Mouse (Mus musculus) midbrain, embryonic 13.5 days (tissue): ENCODE data around the gene Fcgr1. TPM values are rescaled to one million over a fixed set of nuclear protein-coding genes. Genes with fewer than 3 reads are reported as not detected.
A peak's percentile ranks its signal among the peaks of the same experiment; 100 is the strongest.
"Not testable (repeated sequence)": the region's sequence is repeated elsewhere in the genome, so short reads cannot be mapped to it uniquely, and the experiment has no call there.

Source experiments
- ATAC-seq: fragments of 200-750 bp; cut with Nextera tagmentation; 2 replicates; pipeline ENCODE4 v1.8.0; 2017; ENCODE audit warnings: mild to moderate bottlenecking, moderate TSS enrichment, moderate library complexity
- H3K27ac ChIP-seq: fragments of 300-500 bp; sonication (generic); 2 replicates; pipeline ENCODE4 v1.5.1; 2015; ENCODE audit warnings: inconsistent platforms, mild to moderate bottlenecking, moderate library complexity
- H3K27me3 ChIP-seq: fragments of 300-500 bp; sonication (generic); 2 replicates; pipeline ENCODE4 v1.6.1; 2015; ENCODE audit warnings: mild to moderate bottlenecking, inconsistent platforms
- H3K36me3 ChIP-seq: fragments of 300-500 bp; sonication (generic); 2 replicates; pipeline ENCODE4 v1.6.1; 2015; ENCODE audit warnings: mild to moderate bottlenecking, inconsistent platforms
- H3K4me1 ChIP-seq: fragments of 300-500 bp; sonication (generic); replicated peaks from 2 replicates; pipeline ENCODE4 v1.6.1; 2015; ENCODE audit warnings: inconsistent platforms
- H3K4me2 ChIP-seq: fragments of 300-500 bp; sonication (generic); replicated peaks from 2 replicates; pipeline ENCODE4 v1.6.1; 2015; ENCODE audit warnings: moderate library complexity, mild to moderate bottlenecking, inconsistent platforms
- H3K4me3 ChIP-seq: fragments of 300-500 bp; sonication (generic); replicated peaks from 2 replicates; pipeline ENCODE4 v1.5.1; 2015; ENCODE audit warnings: mild to moderate bottlenecking, inconsistent platforms
- H3K9ac ChIP-seq: fragments of 300-500 bp; sonication (generic); replicated peaks from 2 replicates; pipeline ENCODE4 v1.6.1; 2015; ENCODE audit warnings: mild to moderate bottlenecking, inconsistent platforms
- H3K9me3 ChIP-seq: fragments of 300-500 bp; sonication (generic); 2 replicates; pipeline ENCODE4 v1.6.1; 2016; ENCODE audit warnings: mild to moderate bottlenecking, inconsistent platforms
- WGBS: fragments of 180-500 bp; shearing (Covaris S2); methylation state at CpG from one replicate; pipeline ENCODE4 v1.1.7; 2015; 5-methylcytosine and 5-hydroxymethylcytosine counted together
- polyA plus RNA-seq: library from polyadenylated mRNA; unstranded; fragments of >200 nt; fragmentation: Nextera tagmentation; extraction: Ambion mirVana; gene quantifications from 2 replicates; pipeline ENCODE4 v1.2.1, GENCODE M21; 2015

The Fcgr1 gene
- polyA plus RNA-seq, 1 experiment from 2014 or later: 1.9 TPM

DNA sequence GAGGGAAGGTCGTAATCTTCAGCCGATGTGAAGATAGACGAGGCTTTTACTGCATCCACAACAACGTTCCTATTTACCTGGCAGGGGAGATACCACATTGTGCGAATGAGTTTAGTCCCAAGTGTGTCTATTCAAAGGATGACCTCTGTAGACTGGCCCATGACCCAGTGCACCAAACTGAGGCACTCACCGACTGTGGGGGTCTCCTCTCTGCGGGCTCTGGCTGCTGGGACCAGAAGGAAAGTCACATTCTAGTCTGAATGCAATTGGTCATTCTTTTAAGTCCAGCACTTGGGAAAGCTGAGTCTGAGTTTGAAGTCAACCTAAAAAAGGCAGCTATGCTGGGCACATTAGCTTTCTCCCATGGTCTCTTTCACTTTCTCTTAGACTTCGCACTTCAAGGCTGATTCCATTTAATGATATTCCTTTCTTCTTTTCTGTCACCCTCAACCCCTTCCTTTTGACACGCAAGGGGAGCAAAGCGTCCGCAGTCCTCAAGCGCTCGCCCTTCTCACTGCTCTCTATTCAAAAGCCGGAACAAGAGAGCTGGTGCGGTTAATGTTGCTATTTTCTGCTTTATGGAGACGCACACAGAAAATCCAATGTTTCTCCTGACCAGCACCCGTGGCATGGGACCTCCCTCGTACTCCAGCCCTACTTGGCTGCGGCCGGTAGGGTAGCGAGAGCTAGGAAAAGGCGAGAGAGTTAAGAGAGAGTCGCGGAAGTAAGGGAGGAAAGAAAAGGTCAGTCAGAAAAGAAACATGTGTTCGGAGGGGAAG is 39.8 kb upstream of the Fcgr1 start:
- H3K27ac ChIP-seq: no peak overlapping the region
- 2% methylated on average over 25 of the region's 25 CpGs for WGBS
- peak overlapping the region; percentile 11; the same call in 1 of the 2 replicates for H3K4me2 ChIP-seq
- H3K4me1 ChIP-seq: peaks cover 6% of the 10 kb centered on the region; the same call in 1 of the 2 replicates
- no peak for ATAC-seq
- no peaks in the 10 kb centered on the region for H3K9me3 ChIP-seq
- peaks cover 98% of the 10 kb centered on the region for H3K27me3 ChIP-seq
- no peaks in the 10 kb centered on the region for H3K36me3 ChIP-seq
- no peak overlapping the region for H3K4me3 ChIP-seq
- H3K9ac ChIP-seq: no peak overlapping the region

DNA sequence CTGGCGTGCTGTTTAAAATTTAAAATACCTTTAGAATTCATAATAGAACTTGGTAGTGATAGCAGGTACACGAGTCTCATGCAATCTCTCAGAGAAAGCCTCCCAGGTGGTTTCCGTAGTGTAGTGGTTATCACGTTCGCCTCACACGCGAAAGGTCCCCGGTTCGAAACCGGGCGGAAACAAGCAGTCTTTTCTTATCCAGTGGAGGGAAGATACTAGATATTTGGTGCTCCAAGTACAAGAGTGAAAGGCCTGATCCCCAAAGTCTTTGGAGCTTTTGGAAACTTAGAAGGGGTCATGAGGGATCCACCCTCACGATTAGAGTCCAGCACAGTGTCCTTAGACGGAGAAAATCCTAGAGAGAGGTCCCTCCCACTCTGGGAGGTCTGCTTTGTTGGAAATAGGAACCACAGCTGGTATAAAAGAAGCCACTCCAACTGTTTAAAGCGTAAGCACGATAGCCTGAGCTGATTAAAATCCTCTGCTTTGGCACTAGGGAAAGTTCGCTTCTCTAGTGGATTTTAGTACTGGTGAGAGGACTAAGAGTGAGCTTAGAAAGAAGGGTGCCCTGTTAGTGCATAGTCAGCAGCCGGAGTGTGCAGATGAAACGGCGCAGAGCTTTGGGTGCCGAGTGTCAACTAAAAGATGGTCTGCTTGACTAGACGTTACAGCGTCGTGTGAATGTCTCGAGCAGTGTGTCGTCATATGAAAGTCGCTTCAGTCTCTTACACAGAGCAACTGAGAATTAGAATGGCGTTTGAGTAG is 39.0 kb upstream of the Fcgr1 start:
- H3K27ac ChIP-seq: no peak overlapping the region
- no peaks in the 10 kb centered on the region for H3K9me3 ChIP-seq
- H3K4me3 ChIP-seq: no peak overlapping the region
- H3K4me1 ChIP-seq: peaks cover 6% of the 10 kb centered on the region; the same call in 1 of the 2 replicates
- H3K36me3 ChIP-seq: no peaks in the 10 kb centered on the region
- H3K9ac ChIP-seq: no peak overlapping the region
- peaks cover 93% of the 10 kb centered on the region for H3K27me3 ChIP-seq
- ATAC-seq: no peak
- no peak overlapping the region for H3K4me2 ChIP-seq
- WGBS: 3% methylated on average over 27 of the region's 27 CpGs

DNA sequence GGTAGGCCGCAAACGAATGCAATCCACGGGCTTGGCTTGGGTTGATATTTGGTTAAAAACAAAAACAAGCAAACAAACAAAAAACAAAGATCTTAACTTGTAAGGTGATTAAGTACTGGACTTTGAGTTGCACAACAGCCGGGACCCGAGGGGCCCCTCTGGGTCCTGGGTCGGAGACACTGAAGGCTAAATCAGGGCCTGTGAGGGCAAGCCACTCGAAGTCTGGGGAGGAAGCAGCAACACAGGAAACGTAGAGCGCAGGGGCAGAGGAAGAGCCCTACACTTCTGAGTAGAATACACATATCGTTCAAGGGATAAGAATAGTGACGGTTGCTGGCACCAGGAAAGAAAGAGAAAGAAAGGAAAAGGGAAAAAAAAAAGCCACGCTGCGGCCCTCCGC is 38.2 kb upstream of the Fcgr1 start:
- 18% methylated on average over 14 of the region's 14 CpGs for WGBS
- no peak overlapping the region for H3K9ac ChIP-seq
- H3K27ac ChIP-seq: no peak overlapping the region
- ATAC-seq: no peak
- H3K27me3 ChIP-seq: peaks cover 92% of the 10 kb centered on the region
- H3K4me1 ChIP-seq: peaks cover 8% of the 10 kb centered on the region; the same call in 1 of the 2 replicates
- no peaks in the 10 kb centered on the region for H3K9me3 ChIP-seq
- no peak overlapping the region for H3K4me2 ChIP-seq
- no peaks in the 10 kb centered on the region for H3K36me3 ChIP-seq
- no peak overlapping the region for H3K4me3 ChIP-seq

DNA sequence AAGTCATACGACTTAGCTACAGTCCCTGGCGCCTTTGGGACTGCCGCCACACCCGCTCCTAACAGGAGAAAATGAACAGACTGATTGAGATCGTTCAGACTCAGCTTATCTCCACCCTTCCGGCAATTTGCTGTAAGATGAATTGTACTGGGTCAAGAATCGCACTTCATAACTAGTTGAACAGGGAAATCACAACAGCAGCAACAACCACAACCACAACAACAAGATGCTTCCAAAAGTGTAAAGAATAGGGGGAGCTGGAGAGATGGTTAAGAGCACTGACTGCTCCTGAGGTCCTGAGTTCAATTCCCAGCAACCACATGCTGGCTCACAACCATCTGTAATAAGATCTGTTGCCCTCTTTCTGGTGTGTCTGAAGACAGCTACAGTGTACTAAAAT is 37.7 kb upstream of the Fcgr1 start:
- H3K4me2 ChIP-seq: no peak overlapping the region
- 77% methylated on average over 7 of the region's 7 CpGs for WGBS
- H3K9ac ChIP-seq: no peak overlapping the region
- H3K4me3 ChIP-seq: no peak overlapping the region
- peaks cover 91% of the 10 kb centered on the region for H3K27me3 ChIP-seq
- no peaks in the 10 kb centered on the region for H3K9me3 ChIP-seq
- ATAC-seq: no peak
- H3K4me1 ChIP-seq: peaks cover 8% of the 10 kb centered on the region; the same call in 1 of the 2 replicates
- no peaks in the 10 kb centered on the region for H3K36me3 ChIP-seq
- no peak overlapping the region for H3K27ac ChIP-seq

DNA sequence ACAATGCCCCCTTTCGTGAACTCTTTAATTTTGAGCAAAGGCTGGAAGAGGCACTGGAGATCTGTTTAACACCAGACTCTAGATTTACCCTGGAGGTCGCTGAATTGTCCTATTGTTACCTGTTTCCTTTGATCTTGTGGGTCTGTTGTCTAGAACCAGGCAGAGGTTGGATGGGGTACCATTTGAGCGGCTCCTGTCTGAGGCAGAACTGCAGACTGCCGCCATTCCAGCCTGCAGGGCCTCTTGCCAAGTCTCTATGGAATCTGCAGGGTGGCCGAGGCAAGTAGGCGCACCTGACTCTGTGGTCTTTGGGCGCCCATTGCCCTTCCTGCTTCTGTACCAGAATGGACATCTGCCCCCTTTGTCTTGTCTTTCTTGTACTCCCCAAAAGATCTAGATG is 36.8 kb upstream of the Fcgr1 start:
- no peak overlapping the region for H3K4me2 ChIP-seq
- H3K9me3 ChIP-seq: no peaks in the 10 kb centered on the region
- H3K4me1 ChIP-seq: peaks cover 8% of the 10 kb centered on the region; the same call in 1 of the 2 replicates
- H3K27me3 ChIP-seq: peaks cover 91% of the 10 kb centered on the region
- H3K9ac ChIP-seq: no peak overlapping the region
- no peaks in the 10 kb centered on the region for H3K36me3 ChIP-seq
- WGBS: 69% methylated on average over 7 of the region's 7 CpGs
- no peak overlapping the region for H3K27ac ChIP-seq
- no peak for ATAC-seq
- no peak overlapping the region for H3K4me3 ChIP-seq

DNA sequence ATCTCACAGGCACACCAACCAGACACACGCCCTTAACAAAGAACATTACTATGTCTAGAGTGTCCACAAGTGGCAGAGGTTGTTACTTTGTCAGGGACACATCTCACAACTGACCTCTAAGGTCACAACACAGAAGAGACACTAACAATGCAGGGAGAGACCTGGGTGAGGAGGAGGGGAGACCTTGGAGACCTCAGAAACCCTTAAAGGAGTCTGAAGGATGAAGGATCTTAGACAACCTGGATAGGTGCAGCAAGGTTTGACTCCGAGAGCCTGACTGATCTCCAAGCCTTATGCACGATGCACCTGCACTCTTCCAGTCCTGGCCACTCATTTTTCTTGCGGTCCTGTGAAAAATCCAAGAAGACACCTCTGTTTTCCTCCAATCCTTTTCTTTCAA is 36.4 kb upstream of the Fcgr1 start:
- no peak overlapping the region for H3K27ac ChIP-seq
- peaks cover 8% of the 10 kb centered on the region; the same call in 1 of the 2 replicates for H3K4me1 ChIP-seq
- H3K4me2 ChIP-seq: no peak overlapping the region
- 89% methylated on average over 4 of the region's 4 CpGs for WGBS
- H3K9ac ChIP-seq: no peak overlapping the region
- no peak for ATAC-seq
- no peak overlapping the region for H3K4me3 ChIP-seq
- H3K9me3 ChIP-seq: no peaks in the 10 kb centered on the region
- no peaks in the 10 kb centered on the region for H3K36me3 ChIP-seq
- peaks cover 90% of the 10 kb centered on the region for H3K27me3 ChIP-seq

DNA sequence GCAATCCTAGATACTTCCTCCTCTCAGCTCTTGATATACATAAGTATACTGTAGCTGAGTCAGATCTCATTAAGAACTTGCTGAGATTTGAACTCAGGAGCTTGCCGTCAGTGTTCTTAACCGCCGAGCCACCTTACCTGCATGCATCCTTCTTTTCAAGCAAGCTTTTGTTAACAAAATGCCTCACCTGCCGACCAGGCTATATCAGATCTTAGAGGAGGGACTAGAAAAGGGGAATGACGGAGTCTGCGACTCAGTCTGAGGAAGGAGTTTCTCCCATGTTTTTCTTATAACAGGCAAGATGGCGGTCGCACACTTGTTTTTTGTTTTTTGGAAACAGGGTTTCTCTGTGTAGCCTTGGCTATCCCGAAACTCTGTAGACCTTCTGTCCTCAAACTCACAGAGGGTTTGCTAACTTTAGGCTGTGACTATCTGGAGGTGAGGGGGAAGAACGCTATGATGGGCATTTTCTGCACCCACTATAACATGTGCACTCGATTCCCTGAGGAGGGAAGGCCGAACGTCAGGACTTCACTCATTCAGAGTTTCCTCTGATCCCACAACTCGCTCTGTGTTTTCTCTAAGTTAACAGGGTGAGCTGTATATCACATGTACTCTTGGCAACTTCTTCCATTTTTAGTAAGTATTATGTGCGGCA is 35.1 kb upstream of the Fcgr1 start:
- Histone ChIP-seq H3K9me3 (no peaks in the 10 kb centered on the region), H3K36me3 (no peaks in the 10 kb centered on the region), H3K27ac (no peak overlapping the region), H3K27me3 (peaks cover 89% of the 10 kb centered on the region), H3K4me3 (peak overlapping the region; percentile 37), H3K4me1 (peaks cover 5% of the 10 kb centered on the region; the same call in 1 of the 2 replicates), H3K4me2 (peak overlapping the region; percentile 58; the same call in 1 of the 2 replicates), H3K9ac (no peak overlapping the region)
- WGBS: 17% methylated on average over 15 of the region's 15 CpGs
- ATAC-seq: no peak

DNA sequence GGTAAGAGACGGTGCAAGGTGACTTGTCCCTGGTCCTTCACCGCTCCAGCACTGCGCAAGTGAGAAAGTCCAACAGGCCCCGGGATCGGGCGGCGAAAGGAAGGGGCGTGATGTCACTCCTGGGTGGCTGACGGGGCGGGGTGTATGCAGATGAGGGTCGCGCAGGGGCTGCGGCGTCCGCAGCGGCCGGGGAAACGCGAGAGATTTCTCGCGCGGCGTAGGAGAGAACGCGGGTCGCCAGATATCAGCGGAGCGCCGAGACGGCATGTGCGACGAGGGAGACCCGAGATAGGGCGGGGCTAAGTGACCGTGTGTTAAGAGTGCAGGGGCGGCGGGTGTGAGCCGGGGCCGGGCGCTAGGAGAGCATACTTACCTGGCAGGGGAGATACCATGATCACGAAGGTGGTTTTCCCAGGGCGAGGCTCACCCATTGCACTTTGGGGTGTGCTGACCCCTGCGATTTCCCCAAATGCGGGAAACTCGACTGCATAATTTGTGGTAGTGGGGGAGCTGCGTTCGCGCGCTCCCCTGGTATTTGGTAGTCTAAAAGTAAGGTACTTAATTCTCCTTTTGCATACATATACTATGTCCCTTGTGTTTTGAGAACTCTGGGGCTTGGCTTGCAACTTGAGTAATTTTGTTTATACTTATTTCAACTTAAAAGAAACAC is 34.4 kb upstream of the Fcgr1 start:
- H3K36me3 ChIP-seq, H3K4me1 ChIP-seq, H3K27ac ChIP-seq, H3K9me3 ChIP-seq: not testable (repeated sequence)
- ATAC-seq: peak; percentile 84
- H3K4me2 ChIP-seq: peak overlapping the region; percentile 58
- peaks cover 89% of the 10 kb centered on the region for H3K27me3 ChIP-seq
- under 1% methylated on average over 49 of the region's 49 CpGs for WGBS
- H3K9ac ChIP-seq: 0 out of 2 replicates have a peak overlapping the region, but pooled peaks have one; percentile 32
- H3K4me3 ChIP-seq: peak overlapping the region; percentile 37

DNA sequence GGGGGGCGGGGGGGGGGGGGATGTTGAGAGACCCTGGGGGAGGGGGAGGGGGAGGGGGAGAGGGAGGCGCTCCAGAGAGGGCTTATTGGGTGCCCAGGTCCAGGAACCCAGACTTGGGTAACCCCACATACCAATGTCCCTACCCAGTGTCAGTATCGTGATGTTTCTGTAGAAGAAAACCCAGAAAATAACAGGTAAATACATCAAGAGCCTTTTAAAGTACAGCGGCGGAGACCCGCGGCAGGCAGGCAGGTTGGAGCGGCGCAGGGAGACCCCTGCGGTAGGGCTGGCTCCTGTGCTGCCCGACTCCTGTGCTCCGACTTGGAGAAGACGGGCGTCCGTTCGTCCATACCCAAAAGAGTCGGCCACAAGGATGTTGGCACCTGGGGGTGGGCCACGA is 33.9 kb upstream of the Fcgr1 start:
- 2% methylated on average over 17 of the region's 18 CpGs for WGBS
- no peak overlapping the region for H3K27ac ChIP-seq
- no peaks in the 10 kb centered on the region for H3K36me3 ChIP-seq
- peak; percentile 44; the same call in 1 of the 2 replicates for ATAC-seq
- peak overlapping the region; percentile 58 for H3K4me2 ChIP-seq
- peaks cover 86% of the 10 kb centered on the region for H3K27me3 ChIP-seq
- no peak overlapping the region; the same call in 1 of the 2 replicates for H3K9ac ChIP-seq
- H3K4me1 ChIP-seq: 0 out of 2 replicates have a peak, but pooled peaks cover 2% of the 10 kb centered on the region
- H3K4me3 ChIP-seq: peak overlapping the region; percentile 37
- H3K9me3 ChIP-seq: no peaks in the 10 kb centered on the region

DNA sequence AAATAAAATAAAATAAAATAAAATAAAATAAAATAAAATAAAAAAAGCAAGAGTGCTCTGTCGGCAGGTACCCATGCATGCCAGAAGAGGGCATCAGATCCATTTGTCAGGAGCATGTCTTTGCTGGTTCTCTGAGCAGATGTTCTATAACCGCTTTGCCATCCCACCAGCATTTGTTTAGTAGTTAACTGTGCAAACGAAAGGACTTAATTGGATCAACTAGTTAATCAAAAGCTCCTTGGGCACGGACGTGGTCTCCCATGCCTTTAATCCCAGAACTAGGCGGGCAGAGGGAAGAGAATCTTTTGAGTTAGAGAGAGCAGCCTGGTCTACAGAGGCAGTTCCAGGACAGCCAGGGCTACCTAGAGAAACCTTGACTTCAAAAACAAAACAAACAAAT is 33.4 kb upstream of the Fcgr1 start:
- no peak overlapping the region for H3K27ac ChIP-seq
- peaks cover 86% of the 10 kb centered on the region for H3K27me3 ChIP-seq
- peak; percentile 70 for ATAC-seq
- no peaks in the 10 kb centered on the region for H3K9me3 ChIP-seq
- H3K9ac ChIP-seq: no peak overlapping the region
- 0 out of 2 replicates have a peak, but pooled peaks cover 2% of the 10 kb centered on the region for H3K4me1 ChIP-seq
- H3K4me2 ChIP-seq: peak overlapping the region; percentile 58; the same call in 1 of the 2 replicates
- H3K36me3 ChIP-seq: no peaks in the 10 kb centered on the region
- H3K4me3 ChIP-seq: no peak overlapping the region
- 2% methylated on average over 6 of the region's 6 CpGs for WGBS

DNA sequence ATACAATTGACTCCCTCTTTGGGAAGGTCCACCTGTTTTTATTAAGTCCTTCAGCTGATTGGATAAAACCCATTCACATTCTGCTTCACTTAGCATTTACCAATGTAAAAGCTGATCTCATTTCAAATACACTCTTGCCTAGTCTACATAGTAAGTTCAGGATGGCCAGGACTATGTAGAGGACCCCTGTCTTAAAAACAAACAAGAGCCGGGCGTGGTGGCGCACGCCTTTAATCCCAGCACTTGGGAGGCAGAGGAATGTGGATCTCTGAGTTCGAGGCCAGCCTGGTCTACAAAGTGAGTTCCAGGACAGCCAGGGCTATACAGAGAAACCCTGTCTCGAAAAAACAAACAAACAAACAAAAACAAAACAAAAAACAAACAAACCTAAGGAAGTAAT is 30.0 kb upstream of the Fcgr1 start:
- not testable (repeated sequence) for H3K4me1 ChIP-seq, H3K4me3 ChIP-seq, ATAC-seq, H3K36me3 ChIP-seq, H3K9ac ChIP-seq, H3K27ac ChIP-seq, H3K4me2 ChIP-seq, H3K9me3 ChIP-seq
- H3K27me3 ChIP-seq: peaks cover 59% of the 10 kb centered on the region
- WGBS: 67% methylated on average over 6 of the region's 6 CpGs
